ENCODE assay signal across 10 mouse cellular contexts in genomic region chr19:59261604-59262003, GRCm38 (mm10). TPM values are rescaled to one million over a fixed set of nuclear protein-coding genes. Genes with fewer than 3 reads are reported as not detected.
DNase-seq lines count a peak whose midpoint lies in the region; ATAC-seq lines count a peak whose summit lies in the region.
"Had no signal": no experiment of that assay in that cellular context is flagged by ENCODE, and none has a peak within 500 bp of the region (broad histone marks: within the 10 kb centered on the region; RNA-seq: fewer than 3 reads in every experiment).

No protein-coding gene starts in this region.

- no peak overlapping the region for H3K27ac ChIP-seq in kidney, embryonic 16.5 days (ENCODE audit: low read length)
- H3K27ac ChIP-seq in forebrain, embryonic 15.5 days (replicated peaks) = no peak overlapping the region
- H3K27ac ChIP-seq in liver, embryonic 11.5 days (ENCODE audit: low read depth, low read length) = no peak overlapping the region
- no peak overlapping the region for H3K27ac ChIP-seq in neural tube, embryonic 15.5 days (replicated peaks)

- H3K9me3 ChIP-seq in kidney, embryonic 16.5 days (ENCODE audit: low read length) = peaks cover 4% of the 10 kb centered on the region
- H3K9me3 ChIP-seq in forebrain, embryonic 15.5 days = no peaks in the 10 kb centered on the region
- H3K9me3 ChIP-seq in liver, embryonic 11.5 days (ENCODE audit: control insufficient read depth, low read length) = peaks cover 3% of the 10 kb centered on the region; the same call in 1 of the 2 replicates
- H3K9me3 ChIP-seq in neural tube, embryonic 15.5 days (replicated peaks) = no peaks in the 10 kb centered on the region

- H3K36me3 ChIP-seq in kidney, embryonic 16.5 days (ENCODE audit: insufficient read depth, low read length) = no peaks in the 10 kb centered on the region
- H3K36me3 ChIP-seq in forebrain, embryonic 15.5 days = no peaks in the 10 kb centered on the region
- H3K36me3 ChIP-seq in liver, embryonic 11.5 days (ENCODE audit: control insufficient read depth, insufficient read depth, low read length) = no peaks in the 10 kb centered on the region
- H3K36me3 ChIP-seq in neural tube, embryonic 15.5 days = no peaks in the 10 kb centered on the region

- H3K4me3 ChIP-seq in kidney, embryonic 16.5 days (ENCODE audit: low read length) = peak overlapping the region; percentile 45
- peak overlapping the region; percentile 46 for H3K4me3 ChIP-seq in forebrain, embryonic 15.5 days
- H3K4me3 ChIP-seq in liver, embryonic 11.5 days (ENCODE audit: low read depth, low read length) = peak overlapping the region; percentile 57
- H3K4me3 ChIP-seq in neural tube, embryonic 15.5 days (replicated peaks) = no peak overlapping the region

- no peak overlapping the region for H3K9ac ChIP-seq in kidney, embryonic 16.5 days (replicated peaks; ENCODE audit: low read length)
- no peak overlapping the region for H3K9ac ChIP-seq in forebrain, embryonic 15.5 days (replicated peaks)
- H3K9ac ChIP-seq in liver, embryonic 11.5 days (ENCODE audit: low read depth, low read length) = peak overlapping the region; percentile 50
- no peak overlapping the region for H3K9ac ChIP-seq in neural tube, embryonic 15.5 days (replicated peaks)

- WGBS in kidney, embryonic 16.5 days = 38% methylated on average over 7 of the region's 7 CpGs
- WGBS in forebrain, embryonic 15.5 days = 58% methylated on average over 7 of the region's 7 CpGs
- WGBS in liver, embryonic 11.5 days = 17% methylated on average over 7 of the region's 7 CpGs
- WGBS in neural tube, embryonic 15.5 days = 61% methylated on average over 7 of the region's 7 CpGs

- H3K4me2 ChIP-seq in kidney, embryonic 16.5 days (replicated peaks; ENCODE audit: low read depth, low read length) = peak overlapping the region; percentile 73
- H3K4me2 ChIP-seq in forebrain, embryonic 15.5 days (replicated peaks) = peak overlapping the region; percentile 53
- peak overlapping the region; percentile 98 for H3K4me2 ChIP-seq in liver, embryonic 11.5 days
- peak overlapping the region; percentile 72 for H3K4me2 ChIP-seq in neural tube, embryonic 15.5 days

- H3K27me3 ChIP-seq in kidney, embryonic 16.5 days (ENCODE audit: insufficient read depth, low read length) = peaks cover 18% of the 10 kb centered on the region
- H3K27me3 ChIP-seq in forebrain, embryonic 15.5 days = no peaks in the 10 kb centered on the region
- peaks cover 18% of the 10 kb centered on the region; the same call in 1 of the 2 replicates for H3K27me3 ChIP-seq in liver, embryonic 11.5 days (replicated peaks; ENCODE audit: control insufficient read depth, insufficient read depth, low read length)
- H3K27me3 ChIP-seq in neural tube, embryonic 15.5 days (replicated peaks) = peaks cover 25% of the 10 kb centered on the region

- no peak for ATAC-seq in kidney, embryonic 16.5 days (ENCODE audit: low FRiP score, low TSS enrichment)
- ATAC-seq in forebrain, embryonic 15.5 days (replicated peaks) = no peak
- ATAC-seq in liver, embryonic 11.5 days (replicated peaks; ENCODE audit: low FRiP score) = peak; percentile 60
- ATAC-seq in neural tube, embryonic 15.5 days (ENCODE audit: low FRiP score) = no peak

- H3K4me1 ChIP-seq in kidney, embryonic 16.5 days (ENCODE audit: insufficient read depth, low read length) = peaks cover 13% of the 10 kb centered on the region
- H3K4me1 ChIP-seq in forebrain, embryonic 15.5 days = peaks cover 38% of the 10 kb centered on the region
- H3K4me1 ChIP-seq in liver, embryonic 11.5 days (replicated peaks; ENCODE audit: control insufficient read depth, insufficient read depth, low read length) = peaks cover 19% of the 10 kb centered on the region
- peaks cover 10% of the 10 kb centered on the region for H3K4me1 ChIP-seq in neural tube, embryonic 15.5 days

- DNase-seq in kidney, postnatal 25 days = no peak
- DNase-seq in liver, embryonic 11.5 days (ENCODE audit: low spot score) = peak; percentile 51
- DNase-seq in thymus, postnatal 25 days = no peak
- no peak for DNase-seq in adrenal gland, postnatal 14 days
- DNase-seq in layer of hippocampus, postnatal 25 days (ENCODE audit: extremely low spot score in 1 of 2, low spot score in 1 of 2) = no peak
- DNase-seq: cerebellum, adult 11-12 months had no signal

RNA-seq across cellular contexts. Expression of gene Slc18a2, which starts 0.9 kb away (rescaled TPM):
- 8.1 and 9.9 TPM in 2 replicates for polyA plus RNA-seq in kidney, embryonic 16.5 days (2015; fragmentation: Nextera tagmentation; extraction: Ambion mirVana)
- polyA plus RNA-seq in forebrain, embryonic 15.5 days (2015; fragmentation: Nextera tagmentation; extraction: Ambion mirVana) = 24.1 and 25.0 TPM in 2 replicates
- polyA plus RNA-seq in liver, embryonic 11.5 days (2014; fragmentation: Nextera tagmentation; extraction: Ambion mirVana) = 9.6 and 10.1 TPM in 2 replicates
- polyA plus RNA-seq in neural tube, embryonic 15.5 days (2015; fragmentation: Nextera tagmentation; extraction: Ambion mirVana) = 9.5 and 9.6 TPM in 2 replicates
- total RNA-seq in adrenal gland, postnatal 14 days (2021) = 15.6 and 22.0 TPM in 2 replicates
- 1 to 10 TPM; 1.5 to 1.8 TPM for total RNA-seq in layer of hippocampus, postnatal 25 days (2021)

RNA-seq across cellular contexts. Expression of gene Kcnk18, which starts 42.6 kb away (rescaled TPM):
- polyA plus RNA-seq in kidney, embryonic 16.5 days (2015; fragmentation: Nextera tagmentation; extraction: Ambion mirVana) = not detected in 2 replicates
- not detected in 2 replicates for polyA plus RNA-seq in forebrain, embryonic 15.5 days (2015; fragmentation: Nextera tagmentation; extraction: Ambion mirVana)
- polyA plus RNA-seq in liver, embryonic 11.5 days (2014; fragmentation: Nextera tagmentation; extraction: Ambion mirVana) = not detected in 2 replicates
- 0.14 and 0.27 TPM in 2 replicates for polyA plus RNA-seq in neural tube, embryonic 15.5 days (2015; fragmentation: Nextera tagmentation; extraction: Ambion mirVana)
- total RNA-seq in adrenal gland, postnatal 14 days (2021) = not detected in 2 replicates
- not detected for total RNA-seq in layer of hippocampus, postnatal 25 days (2021)
- total RNA-seq: heart, postnatal 25 days had no signal
